Mouse (Mus musculus) forebrain, embryonic 13.5 days (tissue): ENCODE data around the gene Plek. TPM values are rescaled to one million over a fixed set of nuclear protein-coding genes. Genes with fewer than 3 reads are reported as not detected.
"Not testable (repeated sequence)": the region's sequence is repeated elsewhere in the genome, so short reads cannot be mapped to it uniquely, and the experiment has no call there.

ENCODE experiments used
- ATAC-seq: fragments of 200-750 bp; cut with Nextera tagmentation; 2 replicates; pipeline ENCODE4 v1.8.0; 2017
- H3K27ac ChIP-seq: fragments of 300-500 bp; sonication (generic); 2 replicates; pipeline ENCODE4 v1.5.1; 2015; ENCODE audit warnings: inconsistent platforms, mild to moderate bottlenecking, moderate library complexity
- H3K27me3 ChIP-seq: fragments of 300-500 bp; sonication (generic); 2 replicates; pipeline ENCODE4 v1.6.1; 2015; ENCODE audit warnings: mild to moderate bottlenecking, inconsistent platforms
- H3K36me3 ChIP-seq: fragments of 300-500 bp; sonication (generic); 2 replicates; pipeline ENCODE4 v1.6.1; 2015; ENCODE audit warnings: mild to moderate bottlenecking, inconsistent platforms; ENCODE audit not compliant: poor library complexity, severe bottlenecking
- H3K4me1 ChIP-seq: fragments of 300-500 bp; sonication (generic); 2 replicates; pipeline ENCODE4 v1.6.1; 2015; ENCODE audit warnings: inconsistent platforms
- H3K4me2 ChIP-seq: fragments of 300-500 bp; sonication (generic); 2 replicates; pipeline ENCODE4 v1.6.1; 2015; ENCODE audit warnings: inconsistent platforms, mild to moderate bottlenecking, moderate library complexity
- H3K4me3 ChIP-seq: fragments of 300-500 bp; sonication (generic); 2 replicates; pipeline ENCODE4 v1.5.1; 2015; ENCODE audit warnings: mild to moderate bottlenecking, inconsistent platforms
- H3K9ac ChIP-seq: fragments of 300-500 bp; sonication (generic); 2 replicates; pipeline ENCODE4 v1.6.1; 2015; ENCODE audit warnings: mild to moderate bottlenecking, inconsistent platforms
- H3K9me3 ChIP-seq: fragments of 300-500 bp; sonication (generic); replicated peaks from 2 replicates; pipeline ENCODE4 v1.6.1; 2016; ENCODE audit warnings: inconsistent platforms
- WGBS: fragments of 180-500 bp; shearing (Covaris S2); methylation state at CpG from one replicate; pipeline ENCODE4 v1.1.7; 2015; 5-methylcytosine and 5-hydroxymethylcytosine counted together
- polyA plus RNA-seq: library from polyadenylated mRNA; unstranded; fragments of >200 nt; fragmentation: Nextera tagmentation; extraction: Ambion mirVana; gene quantifications from 2 replicates; pipeline ENCODE4 v1.2.1, GENCODE M21; 2015

The Plek gene
- polyA plus RNA-seq, 1 experiment from 2014 or later, result 2.0 TPM

- Histone ChIP-seq H3K27ac (no peak overlapping the region), H3K4me3 (no peak overlapping the region), H3K4me1 (no peaks in the 10 kb centered on the region), H3K4me2 (no peak overlapping the region), H3K9ac (no peak overlapping the region), H3K27me3 (no peaks in the 10 kb centered on the region), H3K36me3 (no peaks in the 10 kb centered on the region), H3K9me3 (peaks cover 8% of the 10 kb centered on the region)
- WGBS, result 95% methylated on average over 7 of the region's 7 CpGs
- no peak for ATAC-seq
Measured at GRCm38 (mm10) chr11:17019328-17019727, 32.9 kb downstream of the Plek start.

DNA sequence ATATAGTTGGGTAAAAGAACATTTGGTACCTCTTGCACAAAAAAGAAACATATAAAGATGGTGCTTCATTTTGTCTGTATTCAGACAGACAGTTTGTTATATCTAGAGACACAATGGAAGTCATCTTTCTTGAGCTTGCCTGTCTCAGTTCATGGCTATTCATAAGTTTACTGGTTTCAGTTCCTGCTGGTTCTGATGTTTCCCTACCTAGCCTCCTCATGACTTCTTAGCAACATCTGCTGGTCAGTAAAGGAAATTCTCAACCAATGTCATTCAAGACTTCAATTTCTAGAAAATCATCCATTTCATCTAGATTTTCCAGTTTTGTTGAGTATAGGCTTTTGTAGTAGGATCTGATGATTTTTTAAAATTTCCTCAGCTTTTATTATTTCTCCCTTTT is 39.2 kb downstream of the Plek start:
- Histone ChIP-seq H3K4me3 (no peak overlapping the region), H3K4me1 (no peaks in the 10 kb centered on the region), H3K9ac (no peak overlapping the region), H3K9me3 (peaks cover 3% of the 10 kb centered on the region; the same call in 1 of the 2 replicates), H3K4me2 (no peak overlapping the region), H3K27me3 (no peaks in the 10 kb centered on the region), H3K27ac (no peak overlapping the region), H3K36me3 (no peaks in the 10 kb centered on the region)
- ATAC-seq, result no peak

- ATAC-seq, result no peak
- 79% methylated on average over 7 of the region's 7 CpGs for WGBS
Measured at GRCm38 (mm10) chr11:17008498-17008941, 43.7 kb downstream of the Plek start.

DNA sequence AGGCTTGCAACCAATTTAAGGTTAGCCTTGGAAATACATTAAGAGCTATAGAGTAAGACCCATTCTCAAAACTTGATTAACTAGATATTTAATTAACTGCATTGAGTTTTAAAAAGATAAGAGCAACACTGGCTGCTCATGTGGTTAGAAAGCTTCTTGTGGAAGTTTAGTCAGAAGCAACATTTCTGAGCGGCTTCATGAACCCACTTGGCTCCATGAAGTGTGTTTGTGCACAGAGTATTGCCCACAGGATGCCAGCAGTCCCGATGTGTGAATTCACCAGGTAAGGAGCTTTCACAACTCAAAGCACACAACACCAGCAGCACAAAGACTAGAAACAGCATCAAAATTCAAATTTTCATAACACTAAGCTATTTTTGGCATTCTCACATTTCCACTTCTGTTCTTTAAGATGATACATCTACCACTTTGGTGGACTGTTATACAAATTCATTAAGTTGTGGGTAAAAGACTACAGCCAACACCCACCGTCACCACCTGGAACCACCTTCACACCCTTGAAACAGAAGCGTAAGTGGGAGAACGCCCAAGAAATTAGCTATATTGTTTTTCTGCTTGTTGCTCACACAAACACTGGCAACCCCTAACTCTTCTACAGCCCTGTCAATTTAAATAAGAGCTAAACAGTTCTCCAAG is 44.5 kb downstream of the Plek start:
- Histone ChIP-seq H3K9me3 (no peaks in the 10 kb centered on the region), H3K4me2 (no peak overlapping the region), H3K27me3 (no peaks in the 10 kb centered on the region), H3K4me3 (no peak overlapping the region), H3K9ac (no peak overlapping the region), H3K4me1 (no peaks in the 10 kb centered on the region), H3K27ac (no peak overlapping the region), H3K36me3 (no peaks in the 10 kb centered on the region)
- 90% methylated on average over 5 of the region's 5 CpGs for WGBS
- no peak for ATAC-seq

More at GRCm38 (mm10) chr11:17008498-17008941, 43.7 kb downstream of the Plek start:
- Histone ChIP-seq H3K9ac (no peak overlapping the region), H3K4me3 (no peak overlapping the region), H3K4me1 (no peaks in the 10 kb centered on the region), H3K27me3 (no peaks in the 10 kb centered on the region), H3K9me3 (no peaks in the 10 kb centered on the region), H3K36me3 (no peaks in the 10 kb centered on the region), H3K4me2 (no peak overlapping the region), H3K27ac (no peak overlapping the region)

GRCm38 (mm10) chr11:17006526-17006925 is 45.7 kb downstream of the Plek start:
- 88% methylated on average over 3 of the region's 3 CpGs for WGBS
- ATAC-seq, H3K36me3 ChIP-seq: not testable (repeated sequence)

DNA sequence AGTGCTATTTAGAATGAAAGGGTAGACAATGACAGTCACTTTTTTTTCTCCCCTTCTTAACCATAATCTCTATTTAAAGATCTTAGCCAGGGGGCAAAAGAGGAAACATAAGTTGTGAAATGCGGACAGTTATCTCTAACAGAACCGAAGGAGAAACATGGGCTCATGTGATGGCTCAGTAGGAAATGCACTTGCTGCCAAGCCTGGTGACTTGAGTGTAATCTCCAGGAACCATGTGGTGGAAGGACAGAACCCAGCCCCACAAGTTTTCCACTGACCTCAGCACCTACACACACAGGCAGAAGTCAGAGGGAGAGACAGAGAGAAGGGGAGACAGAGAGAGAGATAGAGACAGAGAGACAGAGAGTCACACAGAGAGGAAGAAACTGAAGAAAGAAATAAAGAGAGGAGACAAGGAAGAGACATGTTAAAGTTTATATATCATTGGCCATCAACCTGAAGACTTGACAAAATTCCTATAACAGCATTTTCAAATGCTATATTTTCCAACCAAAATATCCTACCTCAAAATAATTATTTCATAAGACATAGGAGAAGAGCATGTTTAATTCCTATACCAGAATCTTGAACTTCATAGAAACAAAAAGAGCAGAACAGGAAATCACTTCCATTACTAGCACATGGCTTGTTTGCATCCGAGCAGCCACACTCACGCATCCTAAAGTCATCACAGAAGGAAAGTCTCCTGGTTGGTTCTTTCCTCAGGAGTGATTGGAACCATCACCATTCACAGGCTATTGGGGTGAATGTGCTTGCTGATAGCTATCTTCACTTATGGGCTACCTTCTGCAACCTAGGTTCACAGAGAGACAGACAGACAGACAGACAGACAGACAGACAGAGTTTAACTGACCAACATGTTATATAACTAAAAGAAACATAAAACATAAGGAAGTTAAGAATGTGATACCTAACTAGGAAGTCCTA is 47.0 kb downstream of the Plek start:
- Histone ChIP-seq H3K4me3 (no peak overlapping the region), H3K4me1 (no peaks in the 10 kb centered on the region)

More at GRCm38 (mm10) chr11:17006526-17006925, 45.7 kb downstream of the Plek start:
- H3K4me3 ChIP-seq, H3K27ac ChIP-seq, H3K9ac ChIP-seq, H3K9me3 ChIP-seq, H3K4me2 ChIP-seq, H3K4me1 ChIP-seq, H3K27me3 ChIP-seq: not testable (repeated sequence)

GRCm38 (mm10) chr11:17003757-17004156 is 48.4 kb downstream of the Plek start:
- H3K27me3 ChIP-seq, result no peaks in the 10 kb centered on the region
- H3K9me3 ChIP-seq, result no peaks in the 10 kb centered on the region
- H3K4me2 ChIP-seq, result no peak overlapping the region
- no peak overlapping the region for H3K4me3 ChIP-seq
- no peak for ATAC-seq
- no peak overlapping the region for H3K27ac ChIP-seq
- H3K9ac ChIP-seq, result no peak overlapping the region
- WGBS, result 78% methylated on average over 3 of the region's 3 CpGs
- H3K36me3 ChIP-seq, result no peaks in the 10 kb centered on the region
- H3K4me1 ChIP-seq, result no peaks in the 10 kb centered on the region

More for the DNA sequence above, 47.0 kb downstream of the Plek start:
- H3K27ac ChIP-seq, result no peak overlapping the region
- H3K27me3 ChIP-seq, result no peaks in the 10 kb centered on the region
- H3K9me3 ChIP-seq, result no peaks in the 10 kb centered on the region
- no peak overlapping the region for H3K4me2 ChIP-seq
- H3K9ac ChIP-seq, result no peak overlapping the region
- 91% methylated on average over 4 of the region's 4 CpGs for WGBS
- ATAC-seq, result no peak
- H3K36me3 ChIP-seq, result no peaks in the 10 kb centered on the region

DNA sequence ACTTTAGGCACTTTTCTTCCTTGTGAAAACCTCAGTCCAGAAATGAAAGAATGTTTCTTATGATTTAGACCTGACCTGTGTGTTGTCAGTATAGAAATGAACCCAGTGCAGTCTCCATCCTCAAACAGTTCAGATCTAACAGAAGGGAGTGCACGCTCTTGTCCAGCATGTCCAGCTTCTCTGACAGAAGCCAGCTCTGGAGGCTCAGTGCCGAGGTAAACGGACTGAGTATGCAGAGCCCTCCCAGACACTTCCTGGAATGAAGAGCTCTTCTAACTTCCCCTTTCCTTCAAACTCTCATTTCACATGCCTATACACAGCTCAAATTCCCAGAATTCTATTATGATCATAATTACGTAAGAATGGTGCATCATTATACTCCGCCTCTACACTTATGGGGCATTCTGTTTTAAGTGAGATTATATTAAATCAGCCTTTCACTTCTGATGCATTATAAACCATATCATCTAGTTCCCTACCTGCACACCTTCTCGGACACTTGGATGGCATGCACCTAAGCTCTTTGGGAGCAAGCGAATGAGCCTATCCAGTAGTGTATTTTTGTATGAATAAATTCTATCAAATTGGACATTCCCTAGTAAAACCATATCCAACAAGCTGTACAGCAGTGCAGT is 49.3 kb downstream of the Plek start:
- Histone ChIP-seq H3K4me1 (no peaks in the 10 kb centered on the region), H3K4me3 (no peak overlapping the region), H3K4me2 (no peak overlapping the region), H3K9me3 (no peaks in the 10 kb centered on the region), H3K27me3 (no peaks in the 10 kb centered on the region), H3K9ac (no peak overlapping the region), H3K27ac (no peak overlapping the region), H3K36me3 (no peaks in the 10 kb centered on the region)
- 92% methylated on average over 7 of the region's 7 CpGs for WGBS
- ATAC-seq, result no peak

- Histone ChIP-seq H3K9ac (no peak overlapping the region), H3K4me2 (no peak overlapping the region), H3K4me3 (no peak overlapping the region), H3K36me3 (no peaks in the 10 kb centered on the region), H3K4me1 (no peaks in the 10 kb centered on the region), H3K9me3 (no peaks in the 10 kb centered on the region), H3K27me3 (no peaks in the 10 kb centered on the region), H3K27ac (no peak overlapping the region)
- whole genome bisulfite sequencing, result 80% methylated on average over 9 of the region's 9 CpGs
- ATAC-seq, result no peak
Measured at GRCm38 (mm10) chr11:17000353-17001334, 51.5 kb downstream of the Plek start.

DNA sequence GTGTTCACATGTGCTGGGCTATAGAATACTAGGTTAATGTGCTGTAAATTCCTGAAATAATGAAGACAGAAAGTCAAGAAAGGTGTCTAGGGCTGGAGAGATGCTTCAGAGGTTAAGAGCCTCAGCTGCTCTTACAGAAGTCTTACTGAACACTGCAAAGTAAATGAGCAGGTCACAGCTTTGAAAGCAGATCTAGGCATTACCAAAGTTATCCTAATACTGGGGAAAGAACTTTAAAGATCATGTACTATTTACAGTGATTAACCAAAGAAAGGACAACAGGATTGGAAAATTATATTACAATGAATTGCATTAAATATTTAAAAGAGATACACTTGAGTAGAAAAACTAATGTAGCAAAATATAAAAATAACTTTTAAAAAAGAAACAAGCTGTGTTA is 52.2 kb downstream of the Plek start:
- ATAC-seq, result no peak
- Histone ChIP-seq H3K4me3 (no peak overlapping the region), H3K36me3 (no peaks in the 10 kb centered on the region), H3K27me3 (no peaks in the 10 kb centered on the region), H3K27ac (no peak overlapping the region), H3K4me1 (no peaks in the 10 kb centered on the region), H3K9me3 (no peaks in the 10 kb centered on the region), H3K9ac (no peak overlapping the region), H3K4me2 (no peak overlapping the region)

- H3K9ac ChIP-seq, result no peak overlapping the region
- H3K4me2 ChIP-seq, result no peak overlapping the region
- no peak for ATAC-seq
- 91% methylated on average over 4 of the region's 4 CpGs for WGBS
- no peak overlapping the region for H3K4me3 ChIP-seq
- no peaks in the 10 kb centered on the region for H3K4me1 ChIP-seq
- no peak overlapping the region for H3K27ac ChIP-seq
- no peaks in the 10 kb centered on the region for H3K36me3 ChIP-seq
- no peaks in the 10 kb centered on the region for H3K9me3 ChIP-seq
- H3K27me3 ChIP-seq, result no peaks in the 10 kb centered on the region
Measured at GRCm38 (mm10) chr11:16999387-16999786, 52.8 kb downstream of the Plek start.
